Mouse (Mus musculus): ENCODE results near the gene Tap2. TPM values are rescaled to one million over a fixed set of nuclear protein-coding genes. Genes with fewer than 3 reads are reported as not detected.

Gene Tap2
- total RNA-seq (2023): 10 to 100 TPM; 79.7 to 84.6 TPM

DNA sequence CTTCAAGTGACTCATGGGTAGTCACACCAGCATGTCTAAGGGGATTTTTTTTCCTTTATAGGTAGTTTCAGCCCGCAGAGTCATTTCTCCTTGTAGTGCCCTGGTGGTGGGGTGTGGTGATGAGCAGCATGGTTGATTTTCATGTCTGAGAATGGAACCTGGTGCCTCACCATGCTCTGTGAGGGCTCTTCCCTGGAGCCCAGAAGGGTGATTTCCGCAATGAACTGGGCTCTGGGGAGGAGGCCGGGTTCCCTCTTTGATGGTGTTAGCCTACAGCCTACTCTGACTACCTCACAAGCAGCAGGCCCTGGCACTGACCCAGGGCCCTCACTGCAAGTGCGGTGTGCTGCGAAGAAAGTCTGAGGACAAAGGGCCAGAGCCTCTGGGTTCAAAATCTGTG, at the start of gene Tap2:
Tap2 (plus strand) TSS at position 84 of the 400 bp plus-strand sequence.

DNA sequence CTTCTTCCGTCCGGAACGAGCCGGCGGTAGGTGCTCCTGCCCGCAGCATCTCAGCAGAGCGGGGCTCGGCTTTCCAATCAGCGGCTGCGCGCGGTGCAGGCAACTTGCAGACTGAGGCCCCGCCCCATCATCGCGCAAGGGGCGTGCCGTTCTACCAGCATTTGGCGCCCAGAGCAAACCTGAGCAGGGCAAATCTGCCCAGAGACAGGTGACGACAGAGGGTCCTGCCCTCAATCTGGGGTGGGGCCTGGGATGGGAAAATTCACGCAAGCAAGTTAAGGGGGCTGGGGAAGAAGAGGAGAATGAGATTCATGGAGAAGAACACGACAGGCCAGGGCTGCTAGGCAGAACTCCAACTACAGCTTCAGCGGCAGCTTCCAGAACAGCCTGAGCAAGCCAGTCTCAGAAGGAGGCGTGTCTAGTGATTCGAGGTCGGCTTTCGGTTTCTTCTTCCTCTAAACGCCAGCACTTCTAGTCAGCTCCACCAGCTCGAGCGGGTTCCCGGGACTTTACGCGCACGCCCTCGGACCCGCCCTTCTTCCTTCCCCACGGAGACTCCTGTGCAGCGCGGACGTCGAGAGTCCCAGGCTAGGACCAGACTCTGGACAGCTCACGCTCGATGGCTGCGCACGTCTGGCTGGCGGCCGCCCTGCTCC, 15.9 kb upstream of the Tap2 start, which contains the start of the genes Tap1 and Psmb9:
Tap1 (plus strand) TSS at position 293 of the 656 bp plus-strand sequence.
Psmb9 (minus strand) TSS at position 504 of the 656 bp plus-strand sequence.

DNA sequence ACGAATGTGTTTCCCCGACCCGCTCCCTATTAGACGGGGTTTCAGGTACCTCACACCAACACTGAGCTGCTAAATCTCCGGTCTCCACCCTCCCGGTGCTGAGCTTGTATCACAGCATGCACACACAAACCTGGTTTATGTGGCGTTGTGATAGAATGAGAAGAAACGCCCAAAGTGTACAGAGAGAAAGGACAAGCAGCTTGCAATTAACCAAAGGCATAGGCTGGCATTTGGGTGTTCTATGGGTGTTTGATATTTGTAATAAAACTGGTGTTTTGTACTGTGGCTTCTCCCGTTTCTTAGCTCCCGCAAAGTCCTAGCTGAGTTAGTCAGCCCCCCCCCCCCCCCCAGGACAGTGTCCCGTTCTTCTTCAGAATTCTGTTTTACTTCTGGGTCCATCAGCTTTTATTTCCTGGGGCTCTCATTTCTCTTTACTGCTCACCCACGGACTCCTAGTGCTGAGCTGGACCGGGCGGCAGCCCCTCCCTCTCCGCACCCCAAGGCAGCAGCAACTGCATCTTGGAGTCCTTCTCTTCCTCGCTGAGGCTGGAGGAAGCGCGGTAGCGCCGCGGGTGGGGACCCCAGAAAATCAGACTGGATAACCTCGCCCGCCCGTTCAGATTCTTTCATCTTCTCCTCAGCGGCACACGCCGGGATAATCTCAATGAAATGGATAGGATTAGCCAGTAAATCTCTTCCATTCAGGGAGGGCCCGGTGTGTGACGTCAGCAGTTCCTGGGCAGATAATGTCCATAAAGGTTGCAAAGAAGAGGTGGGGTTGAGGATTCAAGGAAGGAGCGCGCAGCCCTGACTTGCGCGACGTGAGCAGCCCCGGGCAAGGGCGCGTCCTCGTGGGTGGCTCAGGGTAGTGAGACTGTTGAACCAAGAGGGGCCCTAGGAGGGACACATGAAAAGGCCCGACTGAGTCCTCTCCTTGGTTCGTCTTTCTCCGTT, 6.1 kb upstream of the Tap2 start, which contains the start of gene Psmb8:
Psmb8 (plus strand) TSS at position 781 of the 954 bp plus-strand sequence.

DNA sequence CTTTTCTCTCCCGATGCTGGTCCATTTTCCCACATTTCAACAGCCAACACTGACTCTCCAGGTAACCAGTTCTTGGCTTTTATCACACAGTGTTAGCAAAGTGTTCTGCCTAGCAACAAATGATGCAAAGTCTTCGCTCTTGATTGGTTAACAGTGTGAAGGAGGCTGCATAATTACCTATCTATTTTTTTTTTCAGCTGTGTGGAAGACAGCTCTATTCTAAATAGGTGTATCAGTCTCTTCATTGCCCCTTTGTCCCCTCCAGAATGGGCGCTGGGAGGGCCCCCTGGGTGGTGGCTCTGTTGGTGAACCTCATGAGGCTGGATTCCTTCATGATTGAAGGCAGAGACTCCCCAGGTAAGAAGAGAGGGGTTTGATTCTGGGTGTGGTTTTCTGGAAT, 35.4 kb downstream of the Tap2 start, which contains the start of gene H2-Ob:
H2-Ob (plus strand) TSS at position 198 of the 400 bp plus-strand sequence.

DNA sequence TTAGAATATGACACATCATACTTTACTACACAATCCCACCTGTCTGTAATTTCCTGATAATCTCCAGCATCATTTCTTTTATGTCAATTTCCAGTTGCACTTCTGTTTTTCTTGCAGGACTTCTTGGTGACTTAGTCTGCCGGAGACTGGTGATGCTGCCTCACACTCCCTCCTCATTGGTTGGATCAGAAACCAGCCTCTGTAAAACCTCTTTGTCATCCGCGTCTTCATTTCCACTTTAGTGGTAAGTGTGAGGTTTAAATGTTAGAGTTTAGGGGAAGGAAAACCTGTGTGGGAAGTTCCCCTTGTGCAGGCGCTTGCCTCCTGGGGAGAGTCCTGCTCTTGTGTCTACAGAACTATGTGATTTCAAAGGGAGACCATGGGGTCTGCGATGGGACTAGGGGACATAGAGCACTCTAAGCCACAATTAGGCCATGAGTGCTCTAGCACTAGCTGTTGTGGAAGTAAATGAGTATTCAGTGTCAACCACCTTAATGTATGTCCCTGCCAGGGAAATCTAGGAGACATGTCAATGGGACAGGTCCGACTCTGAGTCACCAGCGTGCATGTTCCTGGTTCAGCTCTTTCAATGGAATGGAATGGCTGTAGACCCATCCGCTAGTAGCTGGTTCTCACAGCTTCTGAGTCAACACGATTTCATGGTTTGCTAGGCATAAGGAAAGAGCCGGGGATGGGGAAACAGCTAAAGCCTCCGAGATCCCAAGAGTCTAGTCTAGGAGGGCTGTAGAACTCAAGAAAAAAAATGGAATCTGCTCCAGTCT, 54.5 kb downstream of the Tap2 start, which contains the start of gene H2-Ab1:
H2-Ab1 (plus strand) TSS at position 96 of the 782 bp plus-strand sequence.

Other genes with a start within 250 kb of the Tap2 start
- 10 to 100 TPM; 54.0 to 58.9 TPM for gene Vps52, start 247.7 kb upstream of the Tap2 start, total RNA-seq (2023)
- 100 to 1,000 TPM; 476 to 509 TPM for gene Rps18, start 247.5 kb upstream of the Tap2 start, total RNA-seq (2023)
- 1,000 to 10,000 TPM; 1,097 to 1,101 TPM for gene H2-K1, start 203.2 kb upstream of the Tap2 start, total RNA-seq (2023)
- gene Ring1, start 178.8 kb upstream of the Tap2 start, total RNA-seq (2023): 10 to 100 TPM in 1 of 2 experiments, 1 to 10 TPM in 1; 8.4 to 13.9 TPM
- gene H2-Ke6, start 175.5 kb upstream of the Tap2 start, total RNA-seq (2023): 10 to 100 TPM; 59.9 to 61.3 TPM
- 10 to 100 TPM; 60.8 to 68.3 TPM for gene Slc39a7, start 171.8 kb upstream of the Tap2 start, total RNA-seq (2023)
- 10 to 100 TPM; 45.9 to 68.6 TPM for gene Rxrb, start 171.7 kb upstream of the Tap2 start, total RNA-seq (2023)
- 10 to 100 TPM; 16.6 to 17.7 TPM for gene Col11a2, start 164.1 kb upstream of the Tap2 start, total RNA-seq (2023)
- 1 to 10 TPM; 1.1 to 1.9 TPM for gene H2-Oa, start 111.2 kb upstream of the Tap2 start, total RNA-seq (2023)
- gene H2-DMa, start 84.0 kb upstream of the Tap2 start, total RNA-seq (2023): 10 to 100 TPM; 57.6 to 63.6 TPM
- 100 to 1,000 TPM; 215 to 218 TPM for gene Brd2, start 80.9 kb upstream of the Tap2 start, total RNA-seq (2023)
- gene H2-DMb2, start 60.2 kb upstream of the Tap2 start, total RNA-seq (2023): 10 to 100 TPM; 22.7 to 25.3 TPM
- gene H2-DMb1, start 50.5 kb upstream of the Tap2 start, total RNA-seq (2023): 10 to 100 TPM; 33.3 to 51.5 TPM
- gene Tap1, start 16.0 kb upstream of the Tap2 start, total RNA-seq (2023): 10 to 100 TPM; 47.4 to 56.7 TPM
- gene Psmb9, start 15.8 kb upstream of the Tap2 start, total RNA-seq (2023): 10 to 100 TPM; 83.3 to 88.3 TPM
- 100 to 1,000 TPM in 1 of 2 experiments, 10 to 100 TPM in 1; 89.4 to 111 TPM for gene Psmb8, start 5.8 kb upstream of the Tap2 start, total RNA-seq (2023)
- gene H2-Ob, start 35.4 kb downstream of the Tap2 start, total RNA-seq (2023): 1 to 10 TPM; 1.7 to 1.9 TPM
- gene H2-Ab1, start 54.2 kb downstream of the Tap2 start, total RNA-seq (2023): 100 to 1,000 TPM in 1 of 2 experiments, 10 to 100 TPM in 1; 96.2 to 115 TPM
- 100 to 1,000 TPM in 1 of 2 experiments, 10 to 100 TPM in 1; 95.4 to 109 TPM for gene H2-Aa, start 84.3 kb downstream of the Tap2 start, total RNA-seq (2023)
- 10 to 100 TPM; 49.7 to 54.6 TPM for gene H2-Eb1, start 102.3 kb downstream of the Tap2 start, total RNA-seq (2023)
- under 1 TPM in 1 of 2 experiments, not detected in 1; 0.11 TPM for gene H2-Eb2, start 122.1 kb downstream of the Tap2 start, total RNA-seq (2023)
- gene Btnl2, start 151.3 kb downstream of the Tap2 start, total RNA-seq (2023): 1 to 10 TPM; 2.2 to 2.3 TPM
- gene Btnl1, start 173.6 kb downstream of the Tap2 start, total RNA-seq (2023): not detected
- not detected for gene BC051142, start 195.3 kb downstream of the Tap2 start, total RNA-seq (2023)